ENCODE assay signal across 14 mouse cellular contexts in the genomic region with DNA sequence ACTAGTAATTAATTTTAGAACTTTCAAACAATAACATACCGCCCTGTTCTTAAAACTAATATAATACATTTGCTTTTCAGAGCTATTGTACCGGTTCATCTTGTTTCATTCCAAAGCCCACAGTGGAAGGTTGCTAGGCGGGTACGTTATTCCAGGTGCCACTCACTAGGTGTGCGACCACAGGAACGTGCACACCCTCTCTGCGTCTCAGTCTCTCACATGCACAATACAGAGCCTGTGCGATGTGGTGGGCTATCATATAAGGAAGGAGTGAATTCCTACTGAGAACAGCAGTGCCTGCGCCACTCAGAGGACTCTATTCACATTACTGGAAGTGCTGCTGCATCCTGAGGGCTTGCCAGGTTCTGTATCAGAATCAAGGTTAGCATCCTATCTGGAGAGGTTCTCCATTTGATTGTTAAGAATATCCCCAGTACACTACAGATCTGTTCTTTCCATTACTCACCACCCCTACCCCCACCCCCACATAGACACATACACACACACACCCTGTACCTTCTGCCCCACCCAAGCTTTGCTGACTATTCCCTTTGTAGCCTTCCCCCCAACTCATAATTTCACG. TPM values are rescaled to one million over a fixed set of nuclear protein-coding genes. Genes with fewer than 3 reads are reported as not detected.
A peak's percentile ranks its signal among the peaks of the same experiment; 100 is the strongest.
DNase-seq lines count a peak whose midpoint lies in the region; ATAC-seq lines count a peak whose summit lies in the region.
"Had no signal": no experiment of that assay in that cellular context is flagged by ENCODE, and none has a peak within 500 bp of the region (broad histone marks: within the 10 kb centered on the region; RNA-seq: fewer than 3 reads in every experiment).

No protein-coding gene starts in this region.

- intact Hi-C loops in heart, postnatal 25 days (cut with DNase I): no loop called here

- DNase-seq in heart, adult 11 months: peak; percentile 91
- no peak for DNase-seq in heart, postnatal 25 days (ENCODE audit: low spot score)
- no peak for DNase-seq in limb, embryonic 10.5 days (ENCODE audit: low spot score)
- no peak for DNase-seq in layer of hippocampus, adult 11-12 months (ENCODE audit: low spot score)
- DNase-seq: adrenal gland, postnatal 10 days; cerebellum, adult 8-10 months; right cerebral cortex, postnatal 25 days; thymus, adult 18-20 months had no signal

- H3K36me3 ChIP-seq in limb, embryonic 12.5 days: peaks cover 26% of the 10 kb centered on the region
- H3K36me3 ChIP-seq in limb, embryonic 10.5 days: peaks cover 34% of the 10 kb centered on the region
- H3K36me3 ChIP-seq in limb, embryonic 15.5 days: peaks cover 23% of the 10 kb centered on the region

- no peak overlapping the region for H3K9ac ChIP-seq in limb, embryonic 12.5 days (replicated peaks)
- no peak overlapping the region for H3K9ac ChIP-seq in limb, embryonic 15.5 days
- H3K9ac ChIP-seq: liver, embryonic 12.5 days had no signal

- no peak overlapping the region for H3K4me2 ChIP-seq in limb, embryonic 12.5 days
- 0 out of 2 replicates have a peak overlapping the region, but pooled peaks have one; percentile 10 for H3K4me2 ChIP-seq in limb, embryonic 15.5 days
- H3K4me2 ChIP-seq: liver, embryonic 12.5 days had no signal

- H3K4me3 ChIP-seq in limb, embryonic 12.5 days (replicated peaks): no peak overlapping the region
- H3K4me3 ChIP-seq in limb, embryonic 10.5 days: no peak overlapping the region
- H3K4me3 ChIP-seq in brown adipose tissue, adult 24 weeks (ENCODE audit: insufficient read depth, low read depth, low read length): no peak overlapping the region
- no peak overlapping the region for H3K4me3 ChIP-seq in limb, embryonic 15.5 days
- H3K4me3 ChIP-seq: liver, embryonic 12.5 days had no signal

- H3K4me1 ChIP-seq in limb, embryonic 12.5 days (replicated peaks): peaks cover 38% of the 10 kb centered on the region
- H3K4me1 ChIP-seq in limb, embryonic 10.5 days: peaks cover 36% of the 10 kb centered on the region
- peaks cover 16% of the 10 kb centered on the region for H3K4me1 ChIP-seq in brown adipose tissue, adult 24 weeks (ENCODE audit: control insufficient read depth, insufficient read depth, insufficient read length, low read length)
- peaks cover 43% of the 10 kb centered on the region for H3K4me1 ChIP-seq in limb, embryonic 15.5 days

- 76% methylated on average over 10 of the region's 10 CpGs for WGBS in limb, embryonic 12.5 days
- WGBS in limb, embryonic 10.5 days: 88% methylated on average over 10 of the region's 10 CpGs
- WGBS in limb, embryonic 15.5 days: 60% methylated on average over 10 of the region's 10 CpGs

- no peaks in the 10 kb centered on the region for H3K9me3 ChIP-seq in limb, embryonic 12.5 days
- H3K9me3 ChIP-seq in limb, embryonic 10.5 days (replicated peaks): no peaks in the 10 kb centered on the region
- no peaks in the 10 kb centered on the region for H3K9me3 ChIP-seq in limb, embryonic 15.5 days
- H3K9me3 ChIP-seq: liver, embryonic 12.5 days had no signal

- H3K27me3 ChIP-seq in limb, embryonic 12.5 days: no peaks in the 10 kb centered on the region
- no peaks in the 10 kb centered on the region for H3K27me3 ChIP-seq in limb, embryonic 10.5 days (ENCODE audit: low read depth, poor library complexity, severe bottlenecking)
- no peaks in the 10 kb centered on the region for H3K27me3 ChIP-seq in limb, embryonic 15.5 days
- H3K27me3 ChIP-seq: liver, embryonic 12.5 days had no signal

- ATAC-seq in limb, embryonic 12.5 days (ENCODE audit: insufficient number of reproducible peaks, insufficient read depth, low FRiP score, low TSS enrichment, low read depth): no peak
- ATAC-seq in limb, embryonic 15.5 days (ENCODE audit: insufficient number of reproducible peaks, low FRiP score, low TSS enrichment, low read depth): no peak
- no peak for ATAC-seq in megakaryocyte-erythroid progenitor cell, adult 5-6 weeks (replicated peaks; ENCODE audit: low FRiP score, low TSS enrichment, poor library complexity, severe bottlenecking)
- ATAC-seq: inflammation-experienced regulatory T-cells, adult 6 months; liver, embryonic 12.5 days had no signal

- peak overlapping the region; percentile 45; the same call in 1 of the 2 replicates for H3K27ac ChIP-seq in limb, embryonic 12.5 days
- no peak overlapping the region for H3K27ac ChIP-seq in limb, embryonic 10.5 days
- H3K27ac ChIP-seq in brown adipose tissue, adult 24 weeks (replicated peaks; ENCODE audit: low read depth, low read length): peak overlapping the region; percentile 61
- peak overlapping the region; percentile 54 for H3K27ac ChIP-seq in limb, embryonic 15.5 days
- H3K27ac ChIP-seq: liver, embryonic 12.5 days had no signal

RNA-seq across cellular contexts. Expression of gene Ncaph, which starts 4.2 kb away (rescaled TPM):
- 1 to 10 TPM; 1.4 to 2.3 TPM for total RNA-seq in heart, postnatal 25 days (2021)
- 112 TPM in 2 replicates for polyA plus RNA-seq in limb, embryonic 12.5 days (2016; fragmentation: Nextera tagmentation; extraction: Ambion mirVana)
- 110 and 125 TPM in 2 replicates for polyA plus RNA-seq in limb, embryonic 10.5 days (2016; fragmentation: Nextera tagmentation; extraction: Ambion mirVana)
- 1.0 and 1.5 TPM in 2 replicates for polyA plus RNA-seq in brown adipose tissue, adult 24 weeks (2012; ENCODE audit: insufficient read depth, insufficient read length, missing spikeins)
- 61.3 and 62.5 TPM in 2 replicates for polyA plus RNA-seq in limb, embryonic 15.5 days (2015; fragmentation: Nextera tagmentation; extraction: Ambion mirVana)
- 44.7 and 65.6 TPM in 2 replicates for total RNA-seq in megakaryocyte-erythroid progenitor cell, adult 5-6 weeks (2014; fragmentation: Nextera tagmentation)
- 55.8 and 57.3 TPM in 2 replicates for total RNA-seq in megakaryocyte-erythroid progenitor cell, adult 5-6 weeks (2017)

RNA-seq across cellular contexts. Expression of gene Itpripl1, which starts 5.3 kb away (rescaled TPM):
- total RNA-seq in heart, postnatal 25 days (2021): 10 to 100 TPM; 10.1 to 14.1 TPM
- 20.8 and 23.0 TPM in 2 replicates for polyA plus RNA-seq in limb, embryonic 12.5 days (2016; fragmentation: Nextera tagmentation; extraction: Ambion mirVana)
- 15.9 and 18.0 TPM in 2 replicates for polyA plus RNA-seq in limb, embryonic 10.5 days (2016; fragmentation: Nextera tagmentation; extraction: Ambion mirVana)
- polyA plus RNA-seq in brown adipose tissue, adult 24 weeks (2012; ENCODE audit: insufficient read depth, insufficient read length, missing spikeins): 2.2 and 3.3 TPM in 2 replicates
- polyA plus RNA-seq in limb, embryonic 15.5 days (2015; fragmentation: Nextera tagmentation; extraction: Ambion mirVana): 26.0 and 26.8 TPM in 2 replicates
- total RNA-seq in megakaryocyte-erythroid progenitor cell, adult 5-6 weeks (2014; fragmentation: Nextera tagmentation): 17.9 and 23.4 TPM in 2 replicates
- total RNA-seq in megakaryocyte-erythroid progenitor cell, adult 5-6 weeks (2017): 15.8 and 24.0 TPM in 2 replicates

Comparison
In these comparisons a context has a peak if more than half of its experiments do, and no peak if none do; other contexts are left out.
1. RNA of gene Ncaph, which starts 4.2 kb away (polyA plus RNA-seq): 110 to 125 TPM in limb, embryonic 10.5 days, 112 TPM in limb, embryonic 12.5 days and 61.3 to 62.5 TPM in limb, embryonic 15.5 days; 1.0 to 1.5 TPM in brown adipose tissue, adult 24 weeks; every median in the first group is over 10 times any median in the second.